Mouse (Mus musculus) erythroid progenitor cell, adult 5-6 weeks (primary cell): ENCODE measurements around the gene Desi2. TPM values are rescaled to one million over a fixed set of nuclear protein-coding genes. Genes with fewer than 3 reads are reported as not detected.
A peak's percentile ranks its signal among the peaks of the same experiment; 100 is the strongest.
"Not testable (repeated sequence)": the region's sequence is repeated elsewhere in the genome, so short reads cannot be mapped to it uniquely, and the experiment has no call there.

ENCODE experiments used
- ATAC-seq: replicated peaks from 2 replicates; pipeline ENCODE4 v1.8.0; 2016; ENCODE audit warnings: moderate number of reproducible peaks, mild to moderate bottlenecking, moderate TSS enrichment, inconsistent platforms; ENCODE audit not compliant: poor library complexity, low FRiP score, severe bottlenecking
- total RNA-seq, 2 experiments: library from RNA; stranded (forward) in 1 of 2; stranded (reverse) in 1 of 2; fragments of 150-400 nt in 1 of 2; fragments of 186-747, 209-891 nt in 1 of 2; gene quantifications; 2 replicates each; pipeline versions ENCODE4 v1.2.3 to v1.2.4; 2015 to 2017; ENCODE audit warnings: low replicate concordance in 2 of 2

Gene Desi2
- total RNA-seq, 2 experiments from 2014 or later = 1.1 to 2.5 TPM

DNA sequence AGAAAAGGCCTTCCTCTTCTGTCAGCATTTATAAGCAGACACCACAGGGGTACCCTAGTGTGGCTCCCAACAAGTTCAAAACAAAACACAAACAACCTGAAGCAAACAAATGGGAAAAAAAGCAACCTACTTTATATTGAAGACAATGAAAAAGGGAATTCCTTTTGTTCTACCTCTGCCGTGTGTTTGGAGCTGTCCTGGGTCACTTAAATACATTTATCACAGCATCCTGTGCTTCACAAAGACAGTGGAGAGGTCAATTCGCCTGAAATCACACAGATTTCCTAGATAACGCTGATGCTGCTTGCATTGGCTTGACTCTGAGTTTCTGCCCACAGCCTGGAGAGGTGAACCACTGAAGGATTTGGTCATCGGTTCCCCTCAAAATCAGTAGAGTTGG lies 67.4 kb downstream of the Desi2 start:
- no peak for ATAC-seq

GRCm38 (mm10) chr1:178256351-178256750 lies 69.1 kb downstream of the Desi2 start:
- ATAC-seq = no peak

- no peak for ATAC-seq
These were observed 71.6 kb downstream of the Desi2 start for GRCm38 (mm10) chr1:178258821-178259220.

DNA sequence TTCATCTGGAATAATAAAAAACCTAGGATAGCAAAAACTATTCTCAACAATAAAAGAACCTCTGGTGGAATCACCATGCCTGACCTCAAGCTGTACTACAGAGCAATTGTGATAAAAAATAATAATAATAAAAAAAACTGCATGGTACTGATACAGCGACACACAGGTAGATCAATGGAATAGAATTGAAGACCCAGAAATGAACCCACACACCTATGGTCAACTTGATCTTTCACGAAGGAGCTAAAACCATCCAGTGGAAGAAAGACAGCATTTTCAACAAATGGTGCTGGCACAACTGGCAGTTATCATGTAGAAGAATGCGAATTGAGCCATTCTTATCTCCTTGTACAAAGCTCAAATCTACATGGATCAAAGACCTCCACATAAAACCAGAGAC lies 78.2 kb downstream of the Desi2 start:
- not testable (repeated sequence) for ATAC-seq

DNA sequence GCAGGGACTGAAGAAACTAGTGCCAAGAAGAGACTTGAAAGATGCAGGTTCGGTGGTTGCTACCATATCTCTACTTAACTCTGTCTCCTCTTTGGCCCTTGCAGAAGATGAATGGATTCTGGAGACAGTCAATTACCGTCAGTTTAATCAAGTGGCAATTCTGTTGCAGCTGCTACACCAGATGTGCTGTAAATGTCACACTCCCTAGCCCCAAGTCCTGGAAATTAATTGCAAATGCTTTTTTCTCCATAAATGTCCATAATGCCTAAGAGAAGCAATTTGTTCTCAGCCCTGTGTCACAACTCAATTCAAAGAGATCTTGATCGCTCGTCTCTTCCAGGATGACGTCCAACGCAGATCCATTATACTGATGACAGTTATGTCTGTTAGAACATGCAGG lies 83.4 kb downstream of the Desi2 start:
- ATAC-seq = no peak

DNA sequence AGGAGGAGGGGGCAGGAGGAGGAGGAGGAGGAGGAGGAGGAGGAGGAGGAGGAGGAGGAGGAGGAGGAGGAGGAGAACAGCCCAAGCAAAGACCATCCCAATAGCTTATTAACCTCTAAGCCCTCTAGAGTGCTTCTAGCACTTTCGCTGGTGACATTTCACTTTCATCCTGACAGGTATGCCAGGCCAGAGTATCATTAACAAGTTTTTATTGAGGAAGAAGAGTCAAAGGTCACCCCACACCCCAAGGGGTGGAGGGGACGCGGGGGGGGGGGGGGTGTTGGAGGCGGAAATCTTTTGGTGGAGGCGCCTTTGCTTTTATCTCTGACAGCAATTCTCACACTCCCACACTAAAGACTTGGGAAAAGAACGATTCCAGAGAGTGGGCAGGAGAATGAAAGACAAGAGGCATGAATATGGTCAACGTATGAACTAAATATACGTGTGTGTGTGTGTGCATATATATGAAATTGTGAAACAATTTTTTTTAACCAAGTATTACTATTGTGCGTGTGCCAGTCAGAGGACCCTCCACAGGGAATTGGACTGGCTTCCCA lies 88.0 kb downstream of the Desi2 start:
- no peak for ATAC-seq

GRCm38 (mm10) chr1:178275738-178276053 lies 88.5 kb downstream of the Desi2 start:
- no peak for ATAC-seq

DNA sequence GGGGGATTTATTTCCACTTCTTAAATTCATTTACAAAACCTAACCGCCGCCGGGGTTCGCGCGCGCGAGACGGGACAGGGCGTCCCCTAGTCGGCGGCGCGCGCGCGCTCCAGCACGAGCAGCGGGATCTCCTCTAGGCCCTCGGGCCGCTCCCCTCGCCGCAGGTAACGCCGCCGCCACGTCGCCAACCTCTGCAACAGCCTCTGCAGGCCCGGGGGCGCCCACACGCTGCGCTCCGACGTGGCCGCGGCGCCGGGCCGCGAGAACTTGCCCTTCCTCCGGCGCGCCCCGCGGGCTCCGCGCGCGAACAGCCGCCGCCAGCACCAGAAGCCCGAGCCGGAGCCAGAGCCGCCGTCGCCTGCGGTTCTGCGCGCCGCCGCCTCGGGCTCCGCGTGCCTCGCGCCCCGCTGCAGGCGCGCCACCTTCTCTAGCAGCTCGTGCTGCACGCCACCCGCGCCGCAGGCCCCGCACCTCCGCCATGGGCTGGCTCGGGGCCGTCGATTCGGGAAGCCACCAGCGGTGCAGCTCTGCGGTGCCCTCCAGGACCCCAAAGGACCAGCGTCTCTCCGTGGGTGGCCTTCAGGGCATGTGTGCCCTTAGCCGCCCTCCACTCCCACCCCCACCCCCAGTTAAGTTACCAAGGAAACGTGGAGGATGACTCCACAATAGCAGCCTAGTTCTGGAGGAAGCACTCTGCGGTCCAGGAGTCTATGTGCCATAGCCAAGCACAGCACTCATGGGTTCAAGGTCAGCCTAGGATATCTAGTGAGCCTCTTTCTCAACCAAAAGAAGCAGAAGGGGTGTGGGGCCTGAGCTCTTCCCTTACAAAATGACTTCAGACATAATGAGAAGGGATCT lies 89.1 kb downstream of the Desi2 start:
- ATAC-seq = no peak

- ATAC-seq = not testable (repeated sequence)
These were observed 96.1 kb downstream of the Desi2 start for GRCm38 (mm10) chr1:178283314-178283713.

DNA sequence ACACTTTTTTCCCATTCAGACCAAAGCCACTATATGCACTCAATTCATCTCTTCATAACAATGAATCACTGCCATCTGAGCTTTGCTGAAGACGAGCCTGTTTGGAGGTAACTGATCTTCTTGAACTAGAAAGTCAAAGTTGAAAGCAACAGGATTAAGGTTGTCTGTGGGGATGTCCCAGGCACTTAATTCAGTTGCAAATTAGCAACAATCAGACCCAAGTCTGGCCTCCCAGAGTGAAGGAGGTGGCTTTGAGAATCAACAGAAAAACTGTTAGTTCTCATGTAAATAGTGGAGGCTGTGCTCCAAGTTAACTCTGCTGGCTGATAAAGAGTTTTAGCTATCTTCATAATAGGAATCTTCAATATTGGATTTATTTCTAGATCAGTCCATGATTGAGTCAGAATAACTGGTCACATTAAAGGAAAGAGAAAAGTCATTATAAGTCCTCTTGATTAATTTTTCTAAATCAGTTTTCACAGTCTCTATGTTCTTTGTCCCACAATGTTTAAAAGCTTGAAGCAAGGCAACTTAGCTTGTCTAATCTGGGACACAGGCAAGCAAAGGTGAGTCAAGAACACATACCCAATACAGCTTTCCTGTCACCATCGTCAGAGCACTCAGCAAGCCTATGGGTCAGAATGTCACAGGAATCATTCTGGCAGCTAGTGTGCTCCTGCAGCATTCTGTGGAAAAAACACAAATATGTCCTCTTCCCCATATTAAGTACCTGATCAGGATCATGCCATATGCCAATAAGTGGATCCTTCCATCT lies 96.9 kb downstream of the Desi2 start:
- no peak for ATAC-seq

DNA sequence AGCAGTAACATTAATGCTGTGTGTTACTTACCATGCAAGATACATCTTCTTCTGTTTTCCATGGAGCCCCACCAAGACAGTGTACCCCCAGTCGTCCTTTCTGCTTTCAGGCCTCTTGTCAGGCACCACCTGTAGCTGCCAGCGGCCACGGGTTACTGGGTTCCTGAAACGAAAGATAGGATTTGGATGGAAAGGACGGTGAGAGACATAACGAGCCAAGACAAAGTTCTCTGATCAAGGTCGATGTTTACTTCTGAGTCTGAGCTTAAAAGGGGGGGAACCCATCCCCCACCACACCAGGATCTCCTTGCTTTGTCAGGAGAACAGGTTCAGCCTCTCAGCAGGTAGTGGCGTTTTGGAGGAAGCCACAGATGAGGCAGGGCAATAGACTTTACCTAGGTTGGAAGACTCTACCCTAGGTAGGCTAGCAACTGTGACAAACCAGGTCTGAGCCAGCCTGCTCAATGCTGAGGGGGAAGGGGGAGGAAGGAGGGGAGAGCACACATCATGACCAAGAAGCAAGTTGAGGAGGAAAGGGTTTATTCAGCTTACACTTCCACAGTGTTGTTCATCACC lies 100.5 kb downstream of the Desi2 start:
- no peak for ATAC-seq

DNA sequence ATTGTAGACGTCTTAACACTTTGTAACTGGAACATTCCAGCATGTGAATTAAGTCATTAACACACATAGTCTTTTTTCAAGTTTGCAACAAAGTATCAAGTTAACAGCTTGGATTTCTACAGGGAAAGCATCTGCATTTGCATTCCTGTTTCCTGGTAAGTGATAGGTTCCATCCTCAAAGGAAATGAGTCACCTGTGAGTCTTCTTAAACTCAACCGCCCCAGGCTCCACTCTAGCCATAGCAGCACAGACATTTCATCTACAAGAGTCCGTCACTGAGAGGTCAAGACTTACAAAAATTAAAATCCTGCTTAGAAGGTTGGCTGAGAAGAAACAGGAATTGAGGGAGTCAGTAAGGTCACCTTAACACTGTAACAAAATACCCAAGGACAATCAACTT lies 104.5 kb downstream of the Desi2 start:
- no peak for ATAC-seq

GRCm38 (mm10) chr1:178294051-178294450 lies 106.8 kb downstream of the Desi2 start:
- ATAC-seq = no peak

DNA sequence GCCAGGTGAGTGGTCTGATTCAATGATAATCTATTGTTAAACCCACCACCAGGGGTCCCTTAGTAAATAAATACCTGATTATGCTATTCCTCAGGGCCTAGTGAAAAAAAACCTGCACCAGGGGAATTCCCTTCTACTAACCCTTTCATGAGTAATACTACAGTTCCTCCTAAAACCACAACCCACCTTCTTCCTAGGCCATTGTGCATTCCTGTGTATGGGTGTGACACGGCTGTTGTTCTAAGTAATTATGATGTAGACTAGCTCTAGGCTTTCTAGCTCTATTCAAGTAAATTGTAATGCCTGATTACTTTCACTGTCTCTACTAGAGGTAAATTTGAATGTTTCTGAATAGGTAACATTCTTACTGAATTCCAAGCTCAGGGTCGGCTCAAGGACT lies 114.0 kb downstream of the Desi2 start:
- ATAC-seq = not testable (repeated sequence)

- ATAC-seq = 0 out of 2 replicates have a peak, but pooled peaks have one; percentile 44
These were observed 116.2 kb downstream of the Desi2 start for GRCm38 (mm10) chr1:178303425-178303824.

Other genes starting within 250 kb of the Desi2 start
- not detected in 2 replicates for gene Catspere2, start 204.0 kb upstream of the Desi2 start, total RNA-seq (2015; ENCODE audit: low replicate concordance)
- not detected in 2 replicates for gene Catspere2, start 204.0 kb upstream of the Desi2 start, total RNA-seq (2017; ENCODE audit: low replicate concordance)
- 148 and 178 TPM in 2 replicates for gene Cox20, start 131.7 kb downstream of the Desi2 start, total RNA-seq (2015; ENCODE audit: low replicate concordance)
- 230 and 253 TPM in 2 replicates for gene Cox20, start 131.7 kb downstream of the Desi2 start, total RNA-seq (2017; ENCODE audit: low replicate concordance)
- gene Hnrnpu, start 150.4 kb downstream of the Desi2 start, total RNA-seq (2015; ENCODE audit: low replicate concordance) = 388 and 415 TPM in 2 replicates
- 473 and 501 TPM in 2 replicates for gene Hnrnpu, start 150.4 kb downstream of the Desi2 start, total RNA-seq (2017; ENCODE audit: low replicate concordance)
- gene Efcab2, start 218.7 kb downstream of the Desi2 start, total RNA-seq (2015; ENCODE audit: low replicate concordance) = 9.7 TPM in 1 of 2 replicates, not detected in the other
- gene Efcab2, start 218.7 kb downstream of the Desi2 start, total RNA-seq (2017; ENCODE audit: low replicate concordance) = 2.3 and 3.0 TPM in 2 replicates